Mouse (Mus musculus) stomach, postnatal 0 days (tissue): ENCODE measurements around the gene Gpatch8.

ENCODE experiments used
- CTCF ChIP-seq: IDR thresholded peaks from 2 replicates; pipeline ENCODE4 v1.5.1; 2016; ENCODE audit warnings: antibody characterized with exemption, low read depth, mild to moderate bottlenecking, moderate library complexity
- EP300 ChIP-seq: optimal IDR thresholded peaks from 2 replicates; pipeline ENCODE3; 2016; ENCODE audit warnings: antibody characterized with exemption

GRCm38 (mm10) chr11:102465713-102466436, 90.3 kb downstream of the Gpatch8 start:
- TF ChIP-seq CTCF (no peak), EP300 (no peak)
